Comparison of ENCODE assay signal across 8 mouse cellular contexts in genomic region chr3:120662521-120662920, GRCm38 (mm10).
"Had no signal": no experiment of that assay in that cellular context is flagged by ENCODE, and none has a peak within 500 bp of the region (broad histone marks: within the 10 kb centered on the region; RNA-seq: fewer than 3 reads in every experiment).

No protein-coding gene starts in this region.

- DNase-seq: kidney, adult 8-10 months; kidney, postnatal 36 days; liver; liver, embryonic 13.5 days; liver, postnatal 0 days; lung, postnatal 14 days; thymus, adult 18-20 months; thymus, postnatal 14 days had no signal
